Mouse (Mus musculus) urinary bladder, postnatal 14 days (tissue): ENCODE results near the gene Entpd4b.
"Not testable (repeated sequence)": the region's sequence is repeated elsewhere in the genome, so short reads cannot be mapped to it uniquely, and the experiment has no call there.

Source experiments
- DNase-seq: peaks from one replicate; pipeline ENCODE4 v3.0.0; 2021; ENCODE audit warnings: low spot score

Entpd4b gene

DNA sequence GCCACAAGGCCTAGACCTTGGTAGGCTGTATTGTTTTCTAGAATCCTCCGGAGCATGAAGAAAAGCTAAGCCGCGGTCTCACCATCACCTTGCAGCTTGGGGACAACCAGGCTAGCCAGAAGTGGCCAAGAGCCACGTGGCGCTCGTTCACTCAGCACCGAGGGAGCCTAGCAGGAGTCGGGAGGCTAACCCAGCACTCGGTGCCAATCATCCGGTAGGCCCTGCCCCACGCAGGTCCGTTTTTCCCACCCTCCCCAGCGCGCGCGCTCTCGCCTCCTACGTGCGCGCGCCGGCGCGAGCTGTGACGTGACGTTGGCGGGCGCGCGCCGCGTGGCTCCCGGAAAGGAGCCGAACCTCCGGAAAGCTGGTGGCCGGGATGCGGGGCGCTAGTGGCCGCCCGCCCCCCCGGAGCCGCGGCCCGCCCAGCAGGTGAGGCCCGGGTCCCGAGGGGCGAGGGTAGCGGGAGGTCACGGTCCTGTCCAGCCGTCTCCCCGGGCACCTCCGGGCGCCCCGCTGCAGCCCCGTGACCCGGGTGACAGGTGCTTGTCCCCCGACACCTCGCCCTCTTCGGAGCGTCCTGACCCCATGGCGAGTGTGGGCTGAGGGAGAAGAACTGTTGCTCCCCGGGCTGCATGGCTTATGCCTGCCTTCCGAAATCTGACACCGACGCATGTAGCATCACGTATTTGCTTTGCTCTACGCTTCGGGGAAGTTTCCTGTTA is at the start of gene Entpd4b:
Gene Entpd4b (plus strand): TSS at position 315 of the 722 bp plus-strand sequence.
- DNase-seq, result not testable (repeated sequence)

DNA sequence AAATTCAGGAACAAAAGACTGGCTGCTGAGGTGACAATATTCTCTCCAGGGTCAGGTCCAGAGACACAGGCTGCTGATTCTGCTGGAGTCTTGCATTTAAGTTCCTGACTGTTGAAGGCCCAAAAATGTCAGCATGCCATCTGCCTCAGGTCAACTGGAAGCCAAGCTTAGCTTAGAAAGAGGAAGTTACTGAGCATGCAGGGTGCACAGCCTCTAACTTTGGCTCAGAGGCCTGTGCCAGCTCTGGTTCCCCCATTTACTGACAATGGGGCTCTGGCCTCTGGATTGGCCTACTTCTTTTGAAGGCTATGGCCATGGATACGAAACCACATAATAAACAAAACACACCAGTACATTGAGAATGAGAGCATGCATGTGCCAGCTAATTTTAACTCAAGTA is 48.2 kb upstream of the Entpd4b start:
- DNase-seq, result not testable (repeated sequence)

DNA sequence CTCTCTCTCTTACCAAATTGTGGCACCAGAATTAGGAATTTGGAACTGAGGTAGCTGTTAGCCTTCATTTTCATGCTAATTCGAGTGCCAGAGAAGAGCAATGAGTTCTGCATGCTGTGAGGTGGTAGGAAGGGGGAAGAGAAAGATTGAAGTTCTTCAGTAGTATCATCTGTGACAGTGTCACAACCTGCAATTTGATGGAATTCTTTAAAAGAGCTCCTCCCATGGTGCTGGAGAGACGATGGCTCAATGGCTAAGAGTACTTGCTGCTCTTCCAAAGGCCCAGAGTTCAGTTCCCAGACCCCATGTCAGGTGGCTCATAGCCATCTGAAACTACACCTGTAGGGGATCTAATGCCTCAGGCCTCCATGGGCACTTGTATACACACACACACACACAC is 42.8 kb upstream of the Entpd4b start, which contains the start of gene Gm27179:
Gene Gm27179 (minus strand): TSS at position 101 of the 400 bp plus-strand sequence.
- DNase-seq, result not testable (repeated sequence)

DNA sequence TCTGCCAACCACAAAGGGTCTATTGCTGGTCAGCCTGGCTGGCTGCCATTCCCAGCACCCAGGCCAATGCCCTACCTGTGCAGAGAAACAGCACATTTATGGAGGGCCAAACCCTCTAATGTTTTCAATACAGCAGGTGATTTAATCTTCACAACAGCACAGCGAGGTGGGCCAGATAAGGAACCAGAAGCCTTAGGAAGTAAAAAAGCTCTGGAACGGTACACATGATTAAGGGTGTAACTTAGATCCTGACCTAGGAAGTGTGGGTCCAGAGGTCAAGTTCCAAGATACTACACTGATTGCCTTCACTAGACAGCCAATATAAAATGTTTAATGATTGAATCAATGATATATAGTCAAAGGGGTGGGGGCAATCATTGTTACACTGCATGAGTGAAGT is 34.4 kb upstream of the Entpd4b start:
- not testable (repeated sequence) for DNase-seq

DNA sequence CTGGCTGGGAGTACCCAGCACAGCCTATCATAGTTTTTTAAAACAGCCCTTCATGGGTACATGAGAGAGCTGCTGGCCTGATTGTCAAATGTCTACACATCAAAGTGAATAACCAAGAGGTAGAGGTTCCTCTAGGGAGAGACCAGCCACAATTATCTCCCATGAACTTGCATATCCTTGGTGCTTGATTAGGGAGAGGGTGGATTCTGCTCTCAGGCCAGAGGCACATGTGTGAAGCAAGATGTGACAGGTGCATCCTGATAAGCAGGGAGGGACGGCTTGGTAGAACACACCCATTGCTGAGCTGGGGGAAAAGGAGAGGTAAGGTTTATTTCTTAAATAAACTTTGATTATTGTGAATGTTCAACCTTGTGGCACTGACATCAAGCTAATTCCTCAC is 32.2 kb upstream of the Entpd4b start:
- DNase-seq, result not testable (repeated sequence)

DNA sequence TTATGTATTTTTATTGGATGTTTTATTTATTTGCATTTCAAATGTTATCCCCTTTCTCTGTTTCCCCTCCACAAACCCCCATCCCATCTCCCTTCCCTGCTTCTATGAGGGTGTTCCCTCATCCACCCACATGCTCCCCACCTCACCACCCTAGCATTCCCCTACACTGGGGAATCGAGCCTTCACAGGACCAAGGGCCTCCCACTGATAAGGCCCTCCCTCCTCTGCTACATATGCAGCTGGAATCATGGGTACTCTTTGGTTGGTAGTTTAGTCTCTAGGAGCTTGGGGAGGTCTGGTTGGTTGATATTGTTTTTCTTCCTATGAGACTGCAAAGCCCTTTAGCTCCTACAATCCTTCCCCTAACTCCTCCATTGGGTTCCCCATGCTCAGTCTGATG is 29.0 kb upstream of the Entpd4b start:
- DNase-seq, result not testable (repeated sequence)

DNA sequence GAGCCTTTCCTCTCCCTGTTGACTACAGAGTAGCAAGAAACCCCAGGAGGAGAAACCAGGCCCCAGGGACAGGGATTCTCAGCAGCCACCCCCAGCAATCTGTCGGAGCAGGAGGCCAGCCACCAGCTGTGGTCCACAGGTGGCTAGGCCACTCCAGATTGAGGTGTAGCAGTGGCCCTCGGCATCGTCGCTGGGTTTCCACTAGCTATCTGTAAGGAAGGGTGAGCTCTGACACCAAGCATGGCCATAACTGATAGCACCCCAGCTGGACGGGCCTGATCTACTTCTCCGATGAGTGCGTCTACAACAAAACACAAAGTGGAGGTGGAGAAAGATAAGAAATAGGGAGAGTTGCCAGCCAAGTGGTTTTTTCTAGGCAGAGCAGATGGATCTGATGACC is 18.7 kb upstream of the Entpd4b start:
- DNase-seq, result not testable (repeated sequence)

DNA sequence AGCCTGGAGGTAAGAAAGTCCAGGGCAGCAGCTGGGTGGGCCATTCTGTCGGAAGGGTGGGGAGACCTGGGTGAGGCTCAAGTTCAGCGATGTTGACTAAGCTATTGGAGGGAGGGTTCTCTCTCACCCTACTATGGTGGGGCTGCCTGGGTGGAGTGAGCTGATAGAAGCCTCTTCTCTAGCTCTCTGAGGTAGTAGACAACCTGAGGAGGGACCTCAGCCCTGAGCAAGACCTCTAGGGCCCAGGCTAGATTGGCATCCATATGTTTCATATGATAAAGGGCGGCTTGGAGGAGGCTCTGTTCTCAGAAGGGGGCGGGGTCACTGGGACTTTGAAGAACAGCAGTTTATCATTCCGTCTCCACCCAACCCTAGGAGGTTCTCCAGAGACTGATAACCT is 15.1 kb upstream of the Entpd4b start:
- DNase-seq, result not testable (repeated sequence)

DNA sequence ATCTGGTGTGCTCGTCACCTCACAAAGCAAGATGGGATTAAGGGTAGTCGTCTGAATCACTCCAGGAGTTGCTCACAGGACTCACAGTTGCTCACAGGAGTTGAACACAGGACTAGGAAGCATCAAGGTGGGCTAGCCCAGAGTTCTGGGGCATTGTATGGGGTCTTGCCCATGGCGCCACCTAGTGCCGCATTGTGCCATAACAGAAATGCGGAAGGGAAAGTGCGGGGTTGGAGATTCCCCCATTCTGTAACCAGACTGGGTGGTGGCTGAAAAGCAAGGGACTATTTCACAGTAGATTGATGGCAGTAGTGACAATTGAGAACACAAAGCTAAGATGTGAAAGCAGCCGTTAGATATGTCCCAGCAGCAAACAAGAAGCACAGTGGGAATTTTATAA is 12.5 kb upstream of the Entpd4b start:
- DNase-seq, result not testable (repeated sequence)

DNA sequence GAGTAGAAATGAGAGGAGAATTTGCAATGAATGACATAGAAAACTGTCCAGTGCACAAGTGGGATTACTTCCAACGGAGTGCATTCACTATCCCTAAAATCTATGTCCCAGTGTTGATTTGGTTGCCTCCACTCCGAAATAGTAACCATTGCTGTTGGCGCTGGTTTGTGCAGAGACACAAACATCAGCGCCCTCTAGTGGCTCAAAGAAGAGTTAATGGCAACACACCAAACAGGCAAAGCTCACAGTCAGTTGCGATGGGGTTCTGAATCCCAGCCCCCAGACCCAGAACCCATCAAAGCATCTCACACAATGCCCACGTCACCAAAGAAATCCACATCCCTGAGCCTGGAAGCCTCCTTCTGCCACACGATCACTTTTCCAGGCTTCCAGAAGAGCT is 11.2 kb upstream of the Entpd4b start:
- not testable (repeated sequence) for DNase-seq

DNA sequence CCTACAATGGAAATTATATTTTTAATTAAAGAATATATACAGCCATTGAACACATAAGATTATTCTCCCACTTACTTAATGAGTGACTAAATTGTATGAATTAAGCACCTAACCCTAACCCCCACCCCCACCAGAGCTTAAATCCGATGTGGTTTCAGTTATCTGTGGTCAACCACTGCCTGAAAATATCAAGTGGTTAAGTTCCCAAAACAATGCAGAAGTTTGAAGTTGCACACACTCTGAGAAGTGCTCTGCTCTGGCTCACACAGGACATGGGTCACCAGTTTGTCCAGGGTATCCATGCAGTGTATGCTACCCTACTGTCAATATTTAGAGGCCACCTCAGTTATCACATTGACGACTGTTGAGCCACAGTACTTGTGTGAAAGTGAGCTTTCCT is 10.2 kb upstream of the Entpd4b start:
- not testable (repeated sequence) for DNase-seq

DNA sequence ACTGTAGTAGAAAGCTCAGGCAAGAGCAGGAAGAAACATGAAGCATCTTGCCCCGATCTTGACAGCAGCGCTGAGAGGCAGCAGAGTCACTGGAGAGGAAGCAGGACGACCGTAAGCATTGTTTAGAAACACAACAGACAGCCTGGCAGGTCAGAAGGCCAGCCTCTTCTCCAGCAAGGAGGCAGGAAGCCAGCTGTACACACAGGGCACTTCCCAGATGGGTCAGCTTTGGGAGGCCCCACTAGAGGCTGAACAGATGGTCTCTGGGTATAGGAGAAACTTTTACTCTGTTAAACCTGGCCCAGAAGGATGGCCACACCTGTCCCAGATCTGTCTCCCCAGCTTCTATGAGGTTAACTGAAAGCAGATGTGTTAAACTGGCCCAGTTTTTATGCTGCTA is 7.9 kb upstream of the Entpd4b start:
- DNase-seq, result not testable (repeated sequence)

DNA sequence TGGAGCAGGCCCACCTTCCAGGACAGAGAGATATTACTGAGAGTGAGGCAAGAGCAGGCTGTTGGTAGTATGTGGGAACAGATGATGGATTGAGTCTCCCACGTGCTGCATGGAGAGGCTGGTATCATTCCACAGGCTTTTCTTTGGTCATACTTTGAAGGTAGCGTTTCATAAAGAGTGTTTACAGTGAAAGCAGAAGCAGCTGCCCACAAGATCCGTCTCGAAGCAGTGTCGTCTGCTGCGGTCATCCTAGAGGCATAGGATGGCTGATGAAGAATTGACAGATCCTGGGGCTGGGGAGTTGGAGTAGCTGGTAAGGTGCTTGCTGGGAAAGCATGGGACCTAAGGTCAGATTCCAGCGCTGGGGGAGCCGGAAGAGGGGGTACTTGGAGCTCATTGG is 1.6 kb downstream of the Entpd4b start:
- DNase-seq, result not testable (repeated sequence)

DNA sequence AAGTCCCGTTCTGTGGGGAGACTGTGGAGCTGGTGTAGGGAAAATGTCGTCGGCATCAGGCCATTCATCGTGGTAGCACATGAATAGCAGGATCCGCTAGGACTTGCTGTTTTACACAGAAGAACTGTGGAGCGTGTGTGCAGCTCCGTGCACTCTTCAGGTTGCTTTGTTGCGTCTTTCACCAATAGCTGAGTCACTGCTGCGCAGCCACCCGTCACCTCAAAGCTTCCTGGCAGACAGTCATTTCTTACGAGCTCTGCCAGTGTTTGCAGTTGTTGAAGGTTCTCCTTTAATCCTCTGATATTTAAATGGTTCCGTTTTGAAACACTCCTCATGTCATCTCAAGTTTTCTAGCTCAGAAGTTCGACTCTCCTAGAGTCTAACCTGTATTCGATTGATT is 2.3 kb downstream of the Entpd4b start:
- not testable (repeated sequence) for DNase-seq
